Mouse (Mus musculus) adrenal gland, postnatal 25 days (tissue): ENCODE data around the gene Stk38l. TPM values are rescaled to one million over a fixed set of nuclear protein-coding genes. Genes with fewer than 3 reads are reported as not detected.

ENCODE experiments used
- DNase-seq: peaks from one replicate; pipeline ENCODE4 v3.0.0; 2021; ENCODE audit warnings: mixed read lengths
- long read RNA-seq: library from polyadenylated mRNA; stranded (forward); transcript quantifications from one replicate; pipeline ENCODE4 v2.0.0, GENCODE M21; 2021
- total RNA-seq: library from RNA; stranded (reverse); gene quantifications from 2 replicates; pipeline ENCODE4 v1.2.3, GENCODE M21; 2021

Stk38l gene
- 20.8 and 26.9 TPM in 2 replicates for total RNA-seq
- long read RNA-seq, full-length matches to known transcripts: 9 of 16 reads
- long read RNA-seq, partial matches to known transcripts: 1 of 16 reads
- long read RNA-seq, other reads (novel, unspliced or antisense): 6 of 16 reads

DNA sequence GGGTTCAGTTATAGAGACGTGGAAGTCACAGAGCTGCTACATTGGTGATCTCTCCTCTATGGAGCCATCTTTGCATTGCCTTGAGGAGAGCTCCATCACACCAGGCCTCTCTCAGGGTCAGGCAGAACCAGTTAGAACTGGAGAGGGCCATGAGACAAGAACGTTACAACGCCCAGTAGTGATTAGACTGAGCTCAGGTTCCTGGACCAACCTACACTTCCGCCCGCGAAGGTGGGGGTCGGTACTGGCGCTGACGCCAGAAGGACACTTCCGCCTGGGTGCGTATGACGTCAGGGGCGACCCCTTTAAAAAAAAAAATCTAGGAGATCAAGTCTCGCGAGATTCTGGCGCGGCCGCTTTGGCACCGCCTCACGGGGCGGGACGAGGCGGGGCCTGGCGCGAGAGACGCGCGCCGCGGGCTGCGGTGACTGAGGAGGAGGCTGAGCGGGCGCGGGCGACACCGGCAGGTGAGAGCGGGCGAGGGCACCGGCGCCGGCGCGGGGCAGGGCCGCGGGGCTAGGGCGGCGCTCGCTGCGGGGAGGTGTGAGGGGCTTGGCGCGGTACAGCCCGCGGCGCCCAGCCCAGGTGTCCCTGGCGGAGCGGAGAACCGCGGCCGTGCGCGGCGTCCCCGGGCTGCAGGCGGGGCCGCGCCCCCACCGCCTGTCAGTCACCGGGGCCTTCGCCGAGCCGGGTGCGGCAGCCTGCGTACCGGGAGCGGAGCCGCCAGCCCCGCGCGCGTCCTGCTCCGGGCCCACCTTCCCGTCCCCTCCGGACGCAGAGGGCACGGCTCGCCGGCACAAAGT, at the start of gene Stk38l:
Gene Stk38l, plus strand, starts transcription at position 415 of the 803 bp plus-strand sequence.
- peak; percentile 94 for DNase-seq

DNA sequence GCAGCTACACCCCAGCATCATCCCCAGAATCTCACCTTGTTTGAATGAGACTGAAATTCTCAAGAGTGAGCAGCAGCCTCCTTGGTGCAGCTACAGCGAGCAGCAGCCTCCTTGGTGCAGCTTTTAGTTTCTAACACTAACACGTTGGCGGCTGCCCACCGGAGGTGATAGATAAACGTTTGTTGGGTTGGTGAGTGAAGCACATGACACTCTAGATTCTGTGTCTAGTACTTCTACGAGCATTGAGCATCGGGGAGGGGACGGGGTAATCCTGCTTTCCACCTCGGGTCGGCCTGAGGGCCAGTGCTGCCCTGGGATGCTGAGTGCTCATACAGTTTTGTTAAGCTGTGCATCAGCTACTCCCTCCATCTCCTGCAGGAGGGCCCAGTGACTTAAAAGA, 47.9 kb upstream of the Stk38l start:
- no peak for DNase-seq

DNA sequence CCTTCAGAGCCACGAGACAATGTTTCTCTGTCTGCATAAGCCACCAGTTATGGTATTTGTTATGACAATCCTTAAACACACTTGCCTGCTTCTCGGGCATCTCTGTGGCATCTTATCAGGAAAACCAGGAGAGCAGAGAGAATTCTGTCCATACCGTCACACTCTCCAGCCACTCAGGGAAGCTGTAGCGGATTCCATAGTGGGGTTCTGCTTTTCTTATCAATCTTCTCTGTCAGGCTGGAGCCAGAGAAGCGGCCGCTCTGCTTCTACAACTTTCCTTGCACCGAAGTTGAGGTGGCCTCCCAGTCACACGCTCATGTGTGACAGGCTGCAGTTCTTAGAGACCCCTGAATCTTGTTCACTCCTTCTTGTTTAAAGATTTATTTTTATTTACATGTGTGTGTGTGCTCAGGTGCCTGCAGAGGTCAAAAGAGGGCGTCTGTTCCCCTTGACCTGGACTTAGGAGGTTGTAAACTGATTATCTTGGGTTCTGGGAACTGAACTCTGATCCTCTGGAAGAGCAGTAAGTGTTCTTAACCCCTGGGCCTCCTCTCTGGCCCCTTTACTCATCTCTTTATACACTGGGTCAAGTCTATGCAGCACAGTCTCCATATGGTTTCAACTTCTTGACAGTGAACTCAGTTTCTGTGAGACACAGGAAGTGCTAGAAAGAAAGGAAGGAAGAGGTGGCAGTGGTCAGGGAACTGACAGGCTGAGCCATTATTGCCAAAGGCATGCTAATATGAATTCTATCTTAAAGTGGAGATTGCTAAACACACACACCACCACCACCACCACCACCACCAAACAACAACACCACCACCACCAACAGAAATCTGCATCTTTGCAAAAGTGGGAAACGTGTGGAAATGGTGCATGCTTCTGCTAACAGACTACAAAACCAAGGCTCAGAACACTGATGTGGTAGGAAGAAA, 46.4 kb upstream of the Stk38l start:
- DNase-seq: no peak

DNA sequence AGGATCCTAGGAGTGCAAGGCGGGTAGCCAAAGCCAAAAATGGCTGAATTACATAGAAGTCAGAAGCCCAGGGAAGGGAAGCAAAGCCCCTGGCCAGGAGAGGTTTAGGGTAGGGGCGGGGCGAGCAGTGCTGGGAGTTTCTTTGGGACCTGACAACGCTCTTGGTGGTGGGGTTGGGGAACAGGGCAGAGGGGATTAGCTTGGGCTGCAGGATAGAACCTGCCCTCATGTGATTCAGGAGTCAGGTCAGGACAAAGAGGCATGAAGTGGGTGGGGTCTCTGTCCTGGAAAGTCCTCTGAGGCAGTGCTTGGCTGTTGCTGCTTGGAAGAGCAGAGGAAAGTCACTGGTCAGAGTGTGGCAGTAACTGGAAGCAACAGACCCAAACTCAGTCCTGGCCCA, 40.9 kb upstream of the Stk38l start:
- no peak for DNase-seq

DNA sequence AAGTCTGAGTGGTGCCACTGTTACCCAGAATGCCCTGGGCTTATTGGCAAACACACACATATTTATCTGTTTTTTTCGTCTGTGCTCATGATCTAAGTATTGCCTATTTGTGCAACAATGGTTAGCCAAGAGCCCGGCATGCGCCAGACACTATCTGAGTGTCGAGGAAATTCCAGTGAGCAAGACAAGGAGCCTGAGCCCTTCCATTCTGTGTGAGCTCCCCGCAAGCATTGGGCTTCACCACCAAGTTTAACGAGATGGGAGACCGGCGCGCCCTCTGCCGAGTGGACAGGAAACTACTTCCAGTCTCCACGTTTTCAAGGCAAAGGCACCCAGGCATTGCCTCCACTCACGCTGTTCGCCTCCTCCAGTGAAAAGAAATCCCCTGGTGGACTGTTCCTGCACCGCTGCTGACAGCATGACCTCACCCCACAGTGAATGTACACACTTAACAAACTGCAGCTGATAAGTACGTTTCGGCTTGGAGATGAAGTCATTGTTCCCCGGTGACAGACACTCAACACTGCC, 39.0 kb upstream of the Stk38l start:
- DNase-seq: peak; percentile 51

DNA sequence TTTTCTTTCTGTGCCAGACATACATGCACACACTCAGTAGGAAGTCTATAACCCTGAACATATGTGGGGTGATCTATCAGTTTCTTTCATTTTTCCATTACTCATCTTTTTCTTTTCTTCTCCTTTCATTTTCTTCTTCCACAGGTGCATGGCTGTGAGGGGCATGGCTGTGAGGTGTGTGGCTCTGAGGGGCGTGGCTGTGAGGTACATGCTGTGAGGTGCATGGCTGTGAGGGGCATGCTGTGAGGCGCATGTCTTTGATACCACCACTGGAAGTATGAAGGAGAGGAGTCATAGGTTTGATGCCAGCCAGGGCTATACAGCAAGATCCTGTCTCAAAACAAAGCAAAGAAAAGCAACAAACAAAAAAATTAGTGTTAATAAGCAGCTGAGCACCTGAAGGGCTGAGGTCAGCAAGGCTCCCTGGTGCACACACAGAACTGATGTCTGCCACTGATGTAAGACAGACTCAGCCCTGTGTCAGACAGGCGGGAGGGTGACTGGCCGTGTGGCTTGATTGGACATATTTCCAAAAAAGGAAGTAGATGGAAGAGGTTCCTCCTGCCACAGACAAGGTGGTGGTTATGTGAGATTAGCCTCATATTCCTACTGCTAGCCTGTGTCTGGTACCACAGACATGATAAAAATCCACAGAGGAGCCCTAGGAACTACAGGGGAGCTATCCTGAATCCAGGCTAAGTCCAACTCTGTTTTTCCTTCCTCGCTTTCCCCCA, 38.2 kb upstream of the Stk38l start:
- DNase-seq: no peak

DNA sequence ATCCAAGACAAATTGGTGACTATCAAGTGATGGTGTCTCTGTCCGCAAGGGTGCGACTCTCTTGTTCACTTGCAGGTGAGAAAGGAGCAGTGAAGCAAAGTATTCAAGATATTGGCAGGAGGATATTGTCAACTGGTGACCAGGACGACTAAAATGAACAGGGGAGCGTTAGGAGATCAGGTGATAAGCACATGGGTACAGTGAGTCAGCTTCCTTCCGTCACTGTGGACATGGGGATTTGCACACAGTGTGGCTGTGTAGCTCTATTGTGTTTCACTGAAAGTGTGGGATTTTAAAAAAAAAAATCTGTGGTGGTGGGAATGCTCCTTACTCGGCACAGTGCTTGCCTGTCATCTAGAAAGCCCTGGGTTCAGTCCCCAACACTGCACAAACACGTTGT, 36.8 kb upstream of the Stk38l start:
- DNase-seq: no peak

DNA sequence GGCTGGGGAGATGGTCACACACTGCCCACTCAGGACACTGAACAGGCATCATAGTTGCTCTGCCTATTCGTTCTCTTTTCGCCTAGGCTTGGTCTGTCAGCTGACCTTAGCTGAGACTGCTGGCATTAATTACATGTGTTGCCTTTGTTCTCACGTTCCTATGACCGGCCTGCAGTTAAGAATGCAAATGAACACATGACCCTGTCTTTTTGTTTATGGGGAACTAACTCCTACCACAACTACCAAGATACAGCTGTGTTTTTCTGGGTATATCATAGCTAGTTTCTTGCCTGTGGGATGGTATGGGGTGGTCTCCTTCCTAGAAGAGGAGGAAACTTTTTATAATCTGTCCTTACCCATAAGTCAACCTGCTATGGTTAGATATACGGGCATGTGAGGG, 35.9 kb upstream of the Stk38l start:
- DNase-seq: no peak

DNA sequence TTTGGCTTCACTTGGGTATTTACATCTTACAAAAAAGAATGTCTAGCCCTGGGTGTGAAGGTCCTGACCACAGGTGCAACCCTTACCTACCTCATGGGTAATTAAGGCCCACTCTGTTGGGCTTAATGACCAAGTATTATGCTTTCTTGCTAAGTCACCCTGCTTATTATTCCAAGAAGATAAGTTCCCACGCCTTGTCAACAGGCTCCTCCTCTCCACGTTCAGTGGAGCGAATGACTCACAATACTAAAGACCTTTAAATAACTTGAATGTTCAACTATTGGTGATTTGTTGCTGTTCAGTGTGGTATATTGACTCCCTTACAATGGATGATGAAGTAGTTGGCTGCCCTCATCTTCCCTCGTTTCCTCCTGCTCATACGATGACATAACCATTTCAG, 27.0 kb upstream of the Stk38l start:
- DNase-seq: no peak

DNA sequence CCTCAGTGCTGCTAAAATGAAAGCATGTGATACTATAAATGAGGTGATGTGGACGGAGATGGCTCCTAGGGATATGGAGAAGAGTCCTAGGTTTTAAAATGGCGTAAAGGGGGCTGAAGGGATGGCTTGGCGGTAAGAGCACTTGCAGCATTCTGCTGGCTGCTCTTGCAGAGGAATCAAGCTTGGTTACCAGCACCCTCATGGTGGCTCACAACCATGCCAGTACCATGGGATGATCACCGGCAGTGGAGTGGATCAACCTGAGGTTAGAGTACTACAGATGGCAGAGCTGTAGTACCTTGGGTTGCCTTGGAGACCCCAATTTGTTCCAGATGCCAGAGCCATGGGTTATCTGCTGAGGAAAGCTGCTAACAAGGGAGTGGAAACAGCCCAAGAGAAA, 26.4 kb upstream of the Stk38l start:
- DNase-seq: no peak

DNA sequence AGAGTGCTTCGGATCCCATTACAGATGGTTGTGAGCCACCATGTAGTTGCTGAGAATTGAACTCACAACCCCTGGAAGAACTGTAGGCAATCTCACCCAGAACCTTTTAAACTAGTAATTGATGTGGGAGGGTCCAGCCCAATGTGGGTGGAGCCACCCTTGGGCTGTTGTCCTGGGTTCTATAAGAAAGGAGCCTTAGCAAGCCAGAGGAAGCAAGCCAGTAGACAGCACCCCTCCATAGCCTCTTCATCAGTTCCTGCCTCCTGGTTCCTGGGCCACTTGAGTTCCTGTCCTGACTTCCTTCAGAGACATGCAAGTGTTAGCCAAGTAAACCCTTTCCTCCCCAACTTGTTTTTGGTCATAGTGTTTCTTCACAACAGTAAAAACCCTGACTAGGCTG, 24.3 kb upstream of the Stk38l start:
- no peak for DNase-seq

DNA sequence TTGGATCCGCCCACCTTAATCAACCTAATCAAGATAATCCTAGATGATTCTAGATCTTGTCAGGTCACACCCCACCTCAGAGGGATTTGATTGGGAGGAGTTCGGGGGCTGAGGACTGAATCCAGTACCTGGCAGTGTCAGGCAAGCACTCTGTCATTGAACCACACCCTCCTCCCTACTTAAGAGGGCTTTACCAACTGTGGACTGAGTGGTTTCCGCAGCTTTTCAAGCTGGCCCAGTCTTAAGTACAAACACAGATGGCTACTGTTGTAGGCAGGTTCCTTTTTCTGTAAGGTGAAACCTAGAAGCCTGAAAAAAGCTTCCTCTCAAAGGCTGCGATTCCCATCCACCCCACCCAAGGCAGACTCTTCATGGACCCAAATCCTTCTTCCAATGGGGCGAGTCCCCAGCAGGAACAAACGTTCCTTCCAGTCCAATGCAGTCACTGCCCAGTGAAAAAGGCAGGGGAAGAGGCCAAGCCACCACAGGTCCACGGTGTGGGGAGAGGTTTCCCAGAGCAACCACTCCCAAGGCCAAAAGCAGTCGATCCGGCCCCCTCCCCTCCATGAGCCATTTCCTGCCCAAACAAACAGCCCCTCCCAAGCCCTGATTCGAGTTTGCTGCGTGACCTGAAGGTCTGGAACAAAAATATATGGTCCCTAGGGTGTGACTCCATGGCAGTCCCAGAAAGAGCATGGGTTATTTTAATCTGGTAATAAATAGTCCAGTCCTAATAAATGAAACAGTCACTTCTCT, 22.5 kb upstream of the Stk38l start:
- no peak for DNase-seq

DNA sequence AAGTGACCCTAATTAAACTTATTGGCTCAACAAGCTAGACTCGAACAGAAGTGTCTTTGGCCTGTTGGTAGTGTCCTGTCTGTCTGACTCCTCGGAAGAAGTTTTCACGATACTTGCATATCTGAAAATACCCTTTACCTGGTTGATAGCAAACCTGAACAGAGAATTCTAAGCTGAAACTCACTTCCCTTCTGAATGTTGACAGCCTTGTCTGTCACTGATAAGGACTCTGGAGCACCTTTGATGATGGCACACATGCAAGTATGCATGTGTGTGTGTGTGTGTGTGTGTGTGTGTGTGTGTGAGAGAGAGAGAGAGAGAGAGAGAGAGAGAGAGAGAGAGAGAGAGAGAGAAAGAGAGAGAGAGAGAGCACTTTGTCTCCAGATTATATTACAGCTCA, 21.4 kb upstream of the Stk38l start:
- DNase-seq: no peak

DNA sequence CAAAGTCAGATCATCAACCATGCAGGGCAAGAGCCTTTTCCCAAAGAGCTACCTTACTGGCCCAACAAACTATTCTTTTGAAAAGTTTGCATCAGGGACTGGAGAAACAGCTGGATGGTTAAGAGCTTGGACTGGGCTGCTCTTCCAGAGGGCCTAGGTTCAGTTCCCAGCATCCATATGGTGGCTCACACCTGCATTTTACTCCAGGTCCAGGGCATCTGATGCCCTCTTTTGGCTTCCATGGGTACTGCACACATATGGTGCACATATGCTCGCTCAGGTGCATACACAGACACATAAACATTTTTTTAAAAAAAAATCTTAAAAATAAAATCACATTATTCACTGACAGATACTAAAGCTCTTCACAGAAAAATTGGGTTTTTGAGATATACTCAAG, 19.2 kb upstream of the Stk38l start:
- DNase-seq: no peak

DNA sequence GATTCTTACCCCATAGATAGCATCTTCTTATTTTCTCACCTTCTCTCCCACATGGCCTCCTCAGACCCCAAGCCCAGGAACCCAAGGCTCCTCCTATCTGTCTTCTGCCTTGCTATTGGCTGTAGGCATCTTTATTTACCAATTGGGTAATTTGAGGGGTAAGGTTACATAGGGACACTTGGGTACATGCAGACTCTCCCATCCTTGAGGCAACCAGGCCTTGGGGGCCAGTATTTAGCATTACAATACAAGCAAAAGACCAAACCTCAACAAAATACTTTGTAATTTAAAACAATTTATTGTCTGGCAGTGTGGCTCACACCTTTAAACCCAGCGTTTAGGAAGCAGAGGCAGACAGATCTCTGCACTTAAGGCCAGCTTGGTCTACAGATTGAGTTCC, 5.2 kb upstream of the Stk38l start:
- DNase-seq: no peak

DNA sequence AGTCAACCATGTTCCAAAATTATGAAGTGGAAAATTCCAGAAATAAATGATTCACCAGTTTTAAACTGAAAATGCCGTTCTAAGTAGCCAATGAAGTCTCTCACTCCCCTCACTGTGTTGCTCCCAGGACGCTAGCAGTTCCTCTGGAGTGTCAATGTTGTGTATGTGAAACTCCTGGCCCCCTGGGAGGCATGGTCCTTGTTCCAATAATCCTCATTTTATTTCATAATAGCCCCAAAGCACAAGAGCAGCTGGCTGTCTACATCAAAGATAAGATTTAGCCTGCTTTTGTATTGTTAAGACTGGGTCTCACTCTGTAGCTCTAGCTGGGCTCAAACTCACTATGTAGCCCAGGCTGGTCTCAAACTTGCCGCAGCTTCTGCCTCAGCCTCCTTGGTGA, 990 bp upstream of the Stk38l start:
- no peak for DNase-seq

DNA sequence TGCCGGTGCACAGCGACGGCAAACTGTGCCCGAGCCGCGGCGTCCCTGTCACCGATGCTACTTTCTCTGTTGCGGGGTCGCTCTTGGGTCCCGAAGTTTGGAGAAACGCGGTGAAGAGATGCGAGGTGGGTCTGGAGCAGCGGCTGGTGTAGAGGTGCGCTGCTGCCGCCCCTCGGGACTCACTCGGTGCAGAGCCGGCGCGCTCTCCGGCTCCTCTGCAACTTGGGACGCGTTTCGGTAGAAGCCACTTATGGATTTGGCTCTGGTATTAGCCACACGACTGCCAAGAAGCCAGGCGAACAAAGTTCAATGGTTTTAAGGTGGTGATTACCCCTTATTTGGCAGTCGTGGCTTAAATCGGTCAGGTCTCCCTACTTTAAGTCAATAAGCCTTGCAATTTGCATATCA, 593 bp downstream of the Stk38l start:
- DNase-seq: no peak

DNA sequence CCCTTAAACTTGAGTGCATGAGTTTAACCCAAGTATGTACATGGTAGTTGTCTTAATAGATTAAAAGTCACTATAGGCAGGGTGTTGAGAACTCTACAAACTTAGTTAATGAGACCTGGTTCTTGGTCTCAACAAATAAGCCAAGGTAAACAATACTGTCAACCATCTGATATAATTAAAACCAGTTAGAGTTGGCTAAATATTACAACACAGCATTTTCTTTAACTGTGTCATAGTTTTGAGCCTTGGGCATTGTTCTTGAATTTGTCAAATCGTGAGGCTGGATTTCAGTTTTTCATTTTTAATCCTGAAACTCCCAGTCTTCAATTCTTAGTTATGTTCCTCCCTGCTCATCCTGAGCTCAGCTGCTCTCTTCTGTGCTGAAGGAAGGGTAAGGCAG, 6.2 kb downstream of the Stk38l start:
- DNase-seq: no peak

DNA sequence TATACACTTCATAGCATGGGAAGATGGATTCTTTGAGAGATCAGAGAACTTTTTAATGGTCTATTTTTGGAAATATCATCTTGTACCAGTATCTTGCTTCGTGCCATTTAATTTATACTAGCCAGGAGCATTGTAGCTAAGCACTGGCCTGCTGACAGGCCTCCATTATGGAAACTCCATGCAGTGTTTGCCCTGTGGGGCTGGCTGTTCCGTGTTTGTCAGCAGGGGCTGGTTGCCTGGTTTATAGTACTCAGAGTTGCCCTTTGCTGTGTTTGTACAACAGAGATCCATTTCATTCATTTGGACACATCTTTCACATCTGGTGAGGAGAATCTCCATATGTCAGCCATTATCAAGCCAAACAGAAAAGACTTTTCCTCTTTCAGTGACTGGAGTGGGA, 6.9 kb downstream of the Stk38l start:
- DNase-seq: no peak

DNA sequence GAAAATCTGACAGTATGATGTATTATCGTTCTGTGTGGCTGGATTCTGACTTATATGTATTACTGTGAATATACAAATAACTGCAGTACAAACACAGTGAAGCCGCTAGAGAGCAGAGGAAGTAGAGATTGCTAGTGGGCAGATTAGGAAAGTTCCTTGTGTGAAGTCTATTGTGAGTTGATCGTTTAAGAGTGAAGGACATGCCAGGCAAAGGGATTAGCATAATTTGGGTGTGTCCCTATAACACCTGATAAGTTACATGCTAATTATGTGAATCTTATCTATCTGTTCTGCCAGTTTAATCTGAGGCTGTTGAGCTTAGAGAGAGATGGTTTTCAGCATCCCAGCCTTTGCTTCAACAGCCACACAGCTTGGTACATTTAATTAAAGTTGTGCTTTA, 7.4 kb downstream of the Stk38l start:
- DNase-seq: no peak

DNA sequence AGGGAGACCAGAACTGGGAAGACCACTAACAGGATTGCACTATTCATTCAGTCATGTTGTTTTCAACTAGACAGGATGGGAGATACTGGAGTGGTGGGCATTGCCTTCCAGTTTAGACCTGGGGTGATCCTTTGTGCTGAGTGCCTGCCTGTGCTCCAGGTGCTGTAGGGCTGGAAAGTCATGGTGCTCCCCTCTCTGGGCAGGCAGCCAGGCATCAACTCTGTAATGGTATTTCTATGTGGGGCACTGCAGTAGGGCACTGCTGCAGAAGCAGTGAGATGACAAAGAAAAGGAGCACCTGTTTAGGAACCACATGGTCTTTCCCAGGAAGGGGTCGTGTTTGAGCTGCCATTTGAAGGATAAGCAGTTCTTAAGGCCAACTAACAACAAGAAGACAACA, 7.9 kb downstream of the Stk38l start:
- peak; percentile 4 for DNase-seq

DNA sequence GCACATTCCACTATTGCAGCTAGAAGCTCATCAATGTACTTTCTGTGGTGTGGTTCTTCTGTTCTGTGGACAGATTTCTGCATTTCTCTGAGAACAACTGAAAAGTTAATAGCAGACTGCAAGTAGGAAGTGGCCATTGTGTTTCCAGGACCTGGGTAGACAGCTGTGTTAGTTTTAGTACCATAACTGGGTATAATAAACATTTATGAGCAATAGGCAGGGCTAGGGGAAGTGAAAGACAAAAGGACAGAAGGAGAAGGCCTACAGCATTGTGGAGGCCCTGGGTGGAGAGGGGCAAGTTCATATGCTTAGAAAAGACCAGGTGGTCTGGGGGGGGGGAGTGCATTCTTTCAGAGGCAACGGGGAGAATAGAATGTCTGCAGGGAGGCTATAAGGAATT, 8.8 kb downstream of the Stk38l start:
- DNase-seq: no peak
